Mouse (Mus musculus): ENCODE results near the gene Foxp1. TPM values are rescaled to one million over a fixed set of nuclear protein-coding genes. Genes with fewer than 3 reads are reported as not detected.

Foxp1 gene
- total RNA-seq, 2 experiments from 2014 or later: 29.4 to 32.8 TPM

DNA sequence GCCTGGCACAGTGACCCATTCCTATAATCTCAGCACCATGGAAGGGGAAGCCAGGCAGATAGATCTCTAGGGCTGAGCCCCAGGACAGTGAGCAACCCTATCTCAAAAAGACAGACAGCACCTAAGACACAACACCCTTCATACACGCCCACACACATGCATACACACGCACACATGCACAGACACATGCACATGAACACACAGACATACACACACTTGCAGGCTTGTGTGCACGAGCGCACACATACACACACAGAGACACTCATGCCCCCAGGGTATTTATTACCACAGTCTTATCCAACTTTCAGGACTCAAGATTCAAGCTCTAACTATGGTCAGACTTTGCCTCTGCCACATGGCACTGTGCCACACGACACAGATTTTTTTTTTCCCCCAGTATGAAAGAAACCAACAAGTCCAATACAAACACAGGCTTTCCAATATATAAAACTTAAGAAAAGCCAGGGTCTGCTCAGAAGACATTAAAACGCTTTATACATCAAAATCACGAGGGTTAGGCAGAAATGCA lies 38.3 kb downstream of the Foxp1 start:
- no peak for DNase-seq

DNA sequence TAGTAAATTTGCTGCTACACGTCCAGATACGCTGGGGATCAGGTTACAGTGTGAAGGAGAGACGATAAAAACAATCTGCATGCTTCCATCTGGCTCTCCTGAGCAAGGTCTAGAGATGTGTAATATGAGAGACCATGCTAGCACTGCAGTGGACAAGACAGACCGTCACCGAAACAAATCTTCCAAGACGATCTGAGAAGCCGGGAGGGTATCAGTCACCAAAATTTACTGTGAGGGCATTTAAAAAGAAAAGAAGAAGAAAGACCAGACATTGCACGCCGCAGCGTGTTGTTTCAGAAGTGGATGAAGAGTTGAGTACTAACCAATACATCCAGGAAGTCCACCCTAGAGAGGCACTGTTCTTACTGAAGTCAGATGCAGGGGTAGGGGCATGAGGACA lies 39.0 kb downstream of the Foxp1 start:
- DNase-seq: no peak

DNA sequence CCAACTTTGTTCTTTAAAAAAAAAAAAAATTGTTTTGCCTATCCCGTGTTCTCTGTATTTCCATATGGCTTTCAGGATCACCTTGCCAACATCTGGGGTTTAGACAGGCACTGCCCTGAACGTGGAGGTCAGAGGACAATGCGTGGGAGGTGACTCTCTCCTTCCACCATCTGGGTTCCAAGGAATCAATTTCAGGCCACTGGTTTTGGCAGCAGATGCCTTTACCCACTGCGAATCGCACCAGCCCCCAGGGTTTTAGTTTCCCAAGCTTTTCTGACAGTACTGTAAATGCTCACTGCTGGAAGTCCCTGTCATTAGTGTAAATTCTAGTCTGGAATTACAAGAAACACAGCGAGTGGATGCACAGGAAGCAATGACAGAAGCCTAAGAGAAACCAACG lies 41.0 kb downstream of the Foxp1 start:
- DNase-seq: no peak

- DNase-seq: no peak
Measured at GRCm38 (mm10) chr6:99478873-99479650, 43.5 kb downstream of the Foxp1 start.

DNA sequence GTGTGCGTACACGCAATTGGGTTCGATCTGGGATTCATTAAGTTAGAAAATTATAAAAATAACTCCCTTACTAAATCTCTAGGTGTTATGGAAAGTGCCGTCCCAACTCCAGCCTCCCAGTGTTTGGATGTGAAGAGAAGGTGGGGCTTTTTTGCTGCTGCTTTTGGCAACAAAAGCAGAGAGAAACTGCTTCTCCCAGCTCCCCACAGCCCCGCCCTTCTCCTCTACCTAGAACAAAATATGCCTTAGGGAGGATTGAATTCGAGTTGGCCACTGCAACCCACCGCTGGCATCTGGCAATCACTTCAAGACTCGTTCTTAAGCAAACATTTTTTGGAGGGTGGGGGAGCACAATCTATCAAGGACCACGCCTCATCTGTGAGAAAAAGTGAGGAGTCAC lies 47.5 kb downstream of the Foxp1 start:
- DNase-seq: no peak

- DNase-seq: no peak
Measured at GRCm38 (mm10) chr6:99470906-99471305, 51.6 kb downstream of the Foxp1 start.

DNA sequence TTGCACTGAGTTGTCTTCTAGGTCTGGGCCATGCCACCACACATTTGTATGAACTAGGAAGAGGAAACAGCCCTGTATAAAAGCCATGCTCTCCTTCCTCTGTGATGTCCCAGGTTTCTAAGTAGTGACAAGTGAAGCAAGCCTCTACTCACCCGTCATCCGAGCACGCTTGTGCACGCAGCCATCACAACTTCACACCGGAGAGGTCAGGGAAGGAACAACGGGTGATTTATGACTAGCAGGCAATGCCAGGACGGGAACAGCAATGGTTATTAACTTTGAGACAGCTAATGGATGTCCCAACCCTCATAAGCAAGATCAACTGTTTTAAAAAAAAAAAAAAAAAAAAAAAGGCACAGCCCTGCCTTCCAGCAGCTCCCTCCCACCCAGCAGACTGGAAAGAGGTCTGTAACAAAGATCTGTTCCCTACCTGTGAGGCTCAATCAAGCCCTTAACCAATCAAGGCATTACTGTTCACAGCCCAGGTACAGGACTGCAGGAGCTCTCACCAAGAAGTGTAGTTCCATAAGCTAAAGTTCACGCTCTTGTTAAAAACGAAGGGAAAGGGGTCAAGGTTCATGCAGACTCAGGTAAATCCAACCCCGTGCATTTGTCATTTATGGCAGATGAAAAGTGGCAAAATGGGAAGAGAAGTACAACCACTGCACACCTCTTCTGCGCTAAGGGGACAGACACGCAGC lies 53.2 kb downstream of the Foxp1 start:
- no peak for DNase-seq

DNA sequence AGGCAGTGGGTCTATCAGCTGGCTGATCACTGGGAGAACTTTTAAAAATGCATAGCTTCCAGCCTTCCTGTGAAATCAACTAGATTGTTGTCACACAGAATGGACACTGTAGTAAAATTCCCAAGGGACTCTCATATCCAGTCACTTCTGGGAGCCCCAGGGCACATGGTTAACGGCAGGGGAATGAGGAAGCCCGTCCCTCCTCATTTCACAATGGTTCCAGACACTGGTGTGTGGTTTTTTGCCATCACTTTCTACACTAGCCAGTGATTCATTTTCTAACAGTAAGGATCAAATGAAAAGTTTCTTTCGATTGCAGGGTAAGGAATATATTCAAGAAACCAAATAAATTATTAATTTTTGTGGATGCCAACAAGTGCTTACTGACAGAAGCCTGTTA lies 54.7 kb downstream of the Foxp1 start:
- DNase-seq: no peak

DNA sequence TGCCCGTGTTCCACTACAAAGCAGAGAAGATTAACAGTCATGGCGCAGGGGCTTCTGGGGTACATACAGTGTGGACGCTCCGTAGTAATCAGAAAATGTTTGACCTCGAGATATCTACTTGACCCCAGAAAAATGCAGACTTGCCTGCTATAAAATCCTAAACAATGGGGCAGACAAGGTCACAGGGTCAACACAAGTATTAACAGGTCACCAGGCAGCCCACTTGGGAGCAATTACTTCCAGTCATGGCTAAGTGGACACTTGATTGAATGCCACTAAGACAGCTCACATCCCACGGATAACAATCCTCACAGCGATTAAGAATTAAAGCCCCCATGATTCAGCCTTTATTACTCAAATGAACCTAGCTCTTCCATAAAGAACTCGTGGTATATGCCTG lies 55.4 kb downstream of the Foxp1 start:
- no peak for DNase-seq

DNA sequence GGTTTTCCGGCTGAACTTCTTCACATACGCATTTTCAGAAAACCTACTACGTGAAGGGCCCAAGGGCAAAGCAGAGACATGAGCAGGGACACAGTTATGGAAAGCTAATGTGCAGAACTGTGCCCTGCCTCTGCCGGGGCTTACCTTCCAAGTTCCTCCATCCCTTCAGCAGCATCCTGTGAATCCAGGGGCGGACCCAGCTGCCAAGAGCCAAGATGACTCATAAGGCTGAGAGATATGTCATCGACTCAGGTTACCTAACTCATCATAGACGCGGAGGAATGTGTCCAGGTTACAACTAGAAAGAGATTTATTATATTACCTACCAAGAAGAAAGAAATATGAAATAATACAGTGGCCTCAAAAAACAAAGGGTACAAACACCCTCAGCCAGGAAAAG lies 56.2 kb downstream of the Foxp1 start:
- DNase-seq: no peak

DNA sequence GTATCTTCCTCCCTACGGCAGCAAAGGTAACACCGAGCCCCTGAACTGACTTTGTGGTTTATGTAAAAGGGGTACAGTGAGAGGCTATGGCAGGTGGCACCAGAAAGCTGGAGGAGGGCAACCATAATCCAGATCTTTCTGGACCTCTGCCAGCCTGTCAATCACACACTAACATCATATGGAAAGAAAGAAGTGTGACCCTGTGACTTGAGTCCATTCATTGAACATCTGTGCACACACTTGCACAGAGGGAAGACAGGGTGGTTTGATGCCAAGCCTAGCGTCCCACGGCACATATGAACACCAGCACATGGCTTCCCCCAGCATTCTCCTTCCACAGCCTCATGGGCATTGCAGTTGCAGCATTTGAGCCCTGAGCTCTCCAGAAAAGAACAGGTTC lies 58.1 kb downstream of the Foxp1 start:
- no peak for DNase-seq

GRCm38 (mm10) chr6:99463906-99464305 lies 58.6 kb downstream of the Foxp1 start:
- no peak for DNase-seq

DNA sequence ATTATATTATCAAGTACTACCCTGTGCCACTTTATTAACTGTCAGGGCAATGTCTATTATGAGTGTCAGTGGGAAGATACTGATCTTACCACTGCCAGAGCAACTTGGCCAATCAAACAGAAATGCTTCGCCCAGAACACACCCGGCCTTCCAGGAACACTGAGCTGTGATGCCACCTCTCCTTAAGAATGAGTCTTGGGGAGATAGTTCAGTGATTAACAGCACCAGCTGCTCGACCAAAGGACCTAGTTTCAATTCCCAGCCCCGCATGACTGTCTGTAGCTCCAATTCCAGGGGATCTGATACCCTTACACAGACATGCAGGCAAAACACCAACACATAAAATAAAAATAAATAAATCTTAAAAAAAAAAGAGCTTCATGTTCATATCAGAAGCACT lies 63.7 kb downstream of the Foxp1 start:
- DNase-seq: no peak

- no peak for DNase-seq
Measured at GRCm38 (mm10) chr6:99453763-99454520, 68.6 kb downstream of the Foxp1 start.

GRCm38 (mm10) chr6:99452638-99453185 lies 69.8 kb downstream of the Foxp1 start:
- peak in 1 of 2 experiments; percentile 35 for DNase-seq

- no peak for DNase-seq
Measured at GRCm38 (mm10) chr6:99451479-99451878, 71.0 kb downstream of the Foxp1 start.

DNA sequence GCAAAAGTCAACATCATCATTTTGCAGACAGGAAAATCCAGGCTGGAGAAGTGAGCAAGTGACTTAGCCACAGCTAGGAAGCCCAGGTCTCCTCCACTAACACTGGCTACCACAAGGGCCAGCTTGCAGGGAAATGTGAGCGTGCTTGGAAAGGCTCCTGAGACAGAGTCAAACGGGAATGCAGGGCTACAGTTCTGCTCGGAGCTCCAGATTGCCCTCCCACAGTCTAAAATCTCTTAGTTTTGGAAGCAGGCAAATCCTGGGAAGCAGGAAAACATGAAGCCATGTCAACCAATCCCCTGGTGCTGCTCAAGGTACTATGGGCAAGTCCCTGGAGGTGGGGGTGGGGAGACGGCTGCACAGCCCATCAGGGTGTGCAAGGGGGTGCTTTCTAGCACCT lies 75.1 kb downstream of the Foxp1 start:
- no peak for DNase-seq

DNA sequence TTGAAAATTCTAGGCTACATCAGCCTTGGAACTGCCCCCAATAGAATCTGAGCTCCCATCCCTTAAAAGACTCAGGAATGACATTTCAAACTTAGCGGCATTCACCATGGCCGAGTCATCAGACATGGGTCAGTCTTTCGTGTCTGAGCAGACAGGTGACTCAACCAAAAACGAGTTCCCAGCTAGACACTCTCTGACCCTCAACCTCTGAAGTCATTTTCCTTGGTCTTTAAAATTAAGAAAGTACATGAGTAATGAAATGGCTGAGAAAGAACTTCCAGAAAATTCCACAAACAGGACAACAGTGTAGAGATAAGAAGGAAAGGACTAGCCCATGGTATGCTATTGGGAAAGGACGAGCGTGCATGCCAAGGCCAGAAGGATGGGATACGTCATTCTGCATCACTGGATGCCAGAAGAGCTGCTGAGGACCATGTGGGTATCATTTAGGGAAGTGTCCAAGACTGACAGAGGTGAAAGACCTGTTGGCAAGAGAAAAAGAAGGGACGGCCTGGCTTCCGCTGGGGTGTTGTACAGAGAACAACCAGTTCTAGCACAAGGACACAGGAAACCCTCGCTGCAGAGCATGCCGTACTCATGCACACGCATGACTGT lies 75.6 kb downstream of the Foxp1 start:
- peak in 1 of 2 experiments; percentile 42 for DNase-seq

DNA sequence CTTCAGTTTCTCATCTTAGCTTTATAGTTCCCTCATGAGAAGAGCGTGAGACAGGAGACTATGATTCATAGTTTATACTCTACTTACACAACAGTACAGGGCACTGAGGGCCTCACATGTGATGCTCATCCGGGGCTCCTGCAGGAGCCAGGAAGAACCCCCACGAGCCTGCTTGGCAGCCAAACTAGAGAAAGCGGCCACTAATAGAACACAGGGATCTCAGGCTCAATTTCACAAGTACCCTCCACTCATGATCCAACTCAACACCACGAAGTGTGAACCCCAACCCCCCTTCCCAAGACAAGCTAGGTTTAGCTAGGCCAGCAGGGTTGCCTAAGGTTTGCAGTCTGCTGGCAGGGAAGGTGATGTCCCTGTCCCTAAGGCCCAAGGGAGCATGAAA lies 79.1 kb downstream of the Foxp1 start:
- DNase-seq: peak in 1 of 2 experiments; percentile 31

DNA sequence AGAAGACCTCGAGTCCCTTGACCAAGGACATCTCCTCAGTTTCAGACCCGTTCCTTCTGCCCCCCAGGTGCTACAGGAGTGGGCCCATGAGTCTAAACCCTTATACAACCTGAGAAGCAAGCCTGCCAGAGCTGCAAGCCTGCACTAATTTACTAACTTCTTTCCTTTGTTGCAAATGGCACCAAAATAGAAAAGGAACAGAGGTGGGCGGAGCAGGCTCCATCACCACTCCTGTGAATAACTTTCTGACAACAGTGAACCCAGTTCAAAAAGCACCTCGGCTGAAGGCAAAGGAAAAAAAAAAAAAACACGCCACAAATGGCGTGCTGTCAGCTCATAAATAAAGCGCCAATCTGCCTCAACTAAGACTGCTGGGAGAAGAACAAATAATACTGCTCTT lies 81.4 kb downstream of the Foxp1 start:
- DNase-seq: no peak

- no peak for DNase-seq
Measured at GRCm38 (mm10) chr6:99440606-99441005, 81.9 kb downstream of the Foxp1 start.

DNA sequence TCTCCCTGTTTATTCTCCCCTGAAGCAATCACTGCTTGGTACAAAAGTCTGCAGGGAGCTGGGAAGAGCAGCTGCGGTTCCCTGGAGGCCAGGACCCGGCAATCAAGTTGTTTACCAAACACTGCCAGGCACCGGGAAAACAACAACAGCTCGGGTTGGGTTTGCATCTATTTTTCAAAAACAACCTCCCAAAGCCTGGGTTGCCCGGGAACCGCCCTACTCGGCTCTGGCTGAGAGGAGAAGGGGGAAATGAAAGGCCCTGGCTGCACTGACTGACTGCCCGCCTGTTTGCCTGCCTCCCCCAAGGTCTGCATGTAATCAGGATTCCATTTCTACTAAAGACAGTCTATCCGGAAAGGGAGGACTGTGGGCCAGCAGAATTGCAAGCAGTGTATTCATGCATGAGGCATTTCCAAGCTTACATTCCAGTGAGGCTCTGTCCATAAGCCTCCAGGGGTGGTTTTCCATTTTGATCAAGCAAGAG lies 82.6 kb downstream of the Foxp1 start:
- DNase-seq: peak; percentile 68 to 69
